Mouse (Mus musculus) lung, adult 2 months (tissue): ENCODE data around the gene Hacd2. TPM values are rescaled to one million over a fixed set of nuclear protein-coding genes. Genes with fewer than 3 reads are reported as not detected.

Experiments used
- DNase-seq: peaks from one replicate; pipeline ENCODE4 v3.0.0; 2022
- H3K4me1 ChIP-seq: fragments of 200-500 bp; 2 replicates; pipeline ENCODE4 v1.6.1; 2011; ENCODE audit warnings: low read length; ENCODE audit not compliant: control insufficient read depth, insufficient read depth
- H3K4me3 ChIP-seq: fragments of 200-500 bp; replicated peaks from 2 replicates; pipeline ENCODE3; 2011; ENCODE audit warnings: low read depth, mild to moderate bottlenecking, control low read depth, low read length; ENCODE audit errors: extremely low read depth
- CTCF ChIP-seq: fragments of 200-500 bp; IDR thresholded peaks from 2 replicates; pipeline ENCODE4 v1.5.1; 2011; ENCODE audit warnings: mild to moderate bottlenecking, low read length, control low read depth; ENCODE audit not compliant: insufficient read depth
- POLR2A ChIP-seq: fragments of 200-500 bp; IDR thresholded peaks from 2 replicates; pipeline ENCODE4 v1.6.1; 2011; ENCODE audit warnings: low read depth, mild to moderate bottlenecking, control low read depth, low read length, borderline replicate concordance; ENCODE audit errors: extremely low read depth
- WGBS: fragments of 180-500 bp; shearing (Covaris S2); methylation state at CpG from one replicate; pipeline ENCODE4 v1.1.7; 2018; 5-methylcytosine and 5-hydroxymethylcytosine counted together
- polyA plus RNA-seq: library from polyadenylated mRNA; depleted of rRNA; stranded (reverse); fragments of >200 nt; gene quantifications from 2 replicates; pipeline ENCODE4 v1.2.3, GENCODE M21; 2012

Gene Hacd2
- polyA plus RNA-seq, 1 experiment: 22.5 TPM

DNA sequence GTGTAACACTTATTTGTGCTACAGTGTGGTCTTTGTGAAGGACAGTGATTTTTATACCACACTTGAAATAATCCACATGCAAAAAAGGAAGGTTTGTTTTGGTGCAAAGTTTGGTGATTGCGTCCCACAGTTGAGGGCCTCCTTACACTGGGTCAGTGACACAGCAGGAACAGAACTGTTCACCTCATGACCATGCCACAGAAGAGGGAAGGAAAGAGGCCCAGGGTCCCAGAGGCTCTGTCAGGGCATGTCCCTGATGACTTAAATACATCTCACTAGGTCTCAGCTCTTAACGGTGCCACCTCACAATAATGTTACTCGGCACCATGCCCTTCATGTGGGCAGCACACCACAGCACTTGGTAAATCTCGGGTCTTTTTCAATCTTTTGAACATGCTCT lies 3.1 kb downstream of the Hacd2 start:
- H3K4me3 ChIP-seq: no peak overlapping the region
- TF ChIP-seq CTCF (no peak), POLR2A (no peak)
- no peaks in the 10 kb centered on the region for H3K4me1 ChIP-seq
- 94% methylated on average over 4 of the region's 4 CpGs for WGBS
- no peak for DNase-seq

DNA sequence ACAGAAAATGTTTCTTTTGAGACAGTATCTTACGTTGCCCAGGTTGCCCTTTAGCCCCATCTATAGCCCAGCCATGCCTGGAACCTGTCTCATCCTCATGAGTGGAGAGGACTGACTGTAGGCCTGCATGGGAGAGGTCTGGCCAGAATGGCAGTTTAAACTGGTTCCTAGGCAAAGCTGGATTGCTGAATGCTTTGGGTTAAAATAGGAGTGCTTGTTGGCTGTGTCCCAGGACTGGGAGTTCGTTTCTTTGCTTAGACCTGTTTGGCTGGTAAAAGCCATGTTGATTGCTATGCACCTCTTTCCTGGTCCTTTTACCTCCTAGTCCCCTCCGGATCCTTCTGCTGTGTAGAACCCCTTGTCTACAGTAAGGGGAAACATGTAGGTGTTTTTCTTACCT lies 11.0 kb downstream of the Hacd2 start:
- 61% methylated on average over 3 of the region's 3 CpGs for WGBS
- DNase-seq: no peak
- no peak for TF ChIP-seq POLR2A
- TF ChIP-seq CTCF: no peak
- Histone ChIP-seq H3K4me3 (no peak overlapping the region), H3K4me1 (no peaks in the 10 kb centered on the region)

DNA sequence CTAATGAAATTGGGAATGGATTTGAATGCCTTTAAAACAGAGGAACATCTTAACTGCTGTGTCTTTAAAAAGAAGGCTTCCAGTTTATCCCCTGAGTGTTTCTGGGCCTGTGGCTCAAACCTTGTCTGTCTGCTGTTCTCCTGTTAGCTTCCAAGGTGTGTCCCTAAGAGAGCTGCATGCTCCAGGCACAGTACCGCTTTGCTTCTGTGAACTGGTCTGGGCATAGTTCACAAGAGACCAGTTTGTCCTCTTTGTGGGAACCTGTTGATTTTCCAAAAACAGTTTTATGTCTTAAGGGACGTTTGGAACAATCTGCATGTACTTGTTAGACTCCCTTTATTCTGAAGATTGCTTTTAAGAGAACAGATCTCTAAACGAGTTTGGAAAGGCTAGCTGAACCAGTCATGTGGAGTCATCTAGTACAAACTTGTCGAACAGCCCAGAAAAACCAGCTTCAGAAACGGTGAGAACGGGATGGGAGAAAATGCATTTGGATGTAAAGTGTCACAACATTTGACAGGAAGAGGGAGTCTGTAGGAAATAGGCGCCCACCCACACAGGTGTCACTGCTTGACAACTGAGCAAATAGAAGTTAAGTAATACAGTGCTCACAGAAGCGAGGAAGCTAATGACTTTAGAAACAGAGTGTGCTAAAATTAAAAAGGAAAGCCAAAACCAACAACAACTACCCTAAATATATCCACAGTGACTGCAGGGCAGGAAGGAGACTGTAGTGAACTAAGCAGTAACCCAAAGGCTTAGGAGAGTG lies 11.8 kb downstream of the Hacd2 start:
- H3K4me3 ChIP-seq: no peak overlapping the region
- H3K4me1 ChIP-seq: no peaks in the 10 kb centered on the region
- TF ChIP-seq POLR2A: no peak
- no peak for TF ChIP-seq CTCF
- WGBS: 46% methylated on average over 8 of the region's 8 CpGs
- DNase-seq: no peak

DNA sequence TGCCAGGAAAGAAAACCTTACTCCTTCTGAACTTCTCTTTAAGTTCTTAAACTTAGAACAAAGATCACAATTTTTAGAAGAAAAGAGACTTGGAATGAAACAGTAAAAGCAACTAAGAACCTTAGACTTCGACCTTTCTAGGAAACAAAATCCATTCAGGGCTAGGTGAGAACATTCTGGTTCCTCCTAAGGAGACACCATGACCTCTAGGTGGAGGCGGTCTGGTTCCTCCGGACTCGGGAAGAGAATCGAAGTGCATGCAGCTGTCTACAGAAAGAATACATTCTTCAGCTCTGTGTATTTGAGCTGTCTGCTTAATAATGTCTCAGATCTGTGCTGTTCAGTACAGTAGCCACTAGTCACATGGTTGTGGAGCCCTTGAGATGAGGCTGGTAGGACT lies 12.7 kb downstream of the Hacd2 start:
- TF ChIP-seq CTCF (no peak), POLR2A (no peak)
- WGBS: 78% methylated on average over 5 of the region's 5 CpGs
- Histone ChIP-seq H3K4me3 (no peak overlapping the region), H3K4me1 (no peaks in the 10 kb centered on the region)
- no peak for DNase-seq

DNA sequence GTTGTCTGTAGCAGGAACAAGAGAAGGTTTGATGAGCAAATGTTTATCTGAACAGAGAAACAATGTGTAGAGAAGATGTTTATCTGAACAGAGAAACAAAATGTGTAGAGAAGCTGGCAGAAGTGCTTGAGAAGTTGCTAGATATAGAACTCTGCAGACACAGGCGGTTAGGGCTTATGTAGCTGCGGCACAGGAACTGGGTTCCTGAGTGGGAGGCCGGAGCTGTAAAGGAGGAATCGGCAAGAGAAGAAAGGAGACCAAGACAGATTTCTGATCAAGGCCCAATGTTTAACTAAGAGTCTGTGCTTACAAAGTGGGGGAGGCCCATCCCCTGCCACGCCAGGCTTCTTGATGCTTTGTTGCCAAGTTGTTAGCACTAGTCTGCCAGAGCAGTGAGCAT lies 14.5 kb downstream of the Hacd2 start:
- 59% methylated on average over 5 of the region's 5 CpGs for WGBS
- no peak for TF ChIP-seq CTCF
- TF ChIP-seq POLR2A: no peak
- Histone ChIP-seq H3K4me1 (no peaks in the 10 kb centered on the region), H3K4me3 (no peak overlapping the region)
- DNase-seq: no peak

DNA sequence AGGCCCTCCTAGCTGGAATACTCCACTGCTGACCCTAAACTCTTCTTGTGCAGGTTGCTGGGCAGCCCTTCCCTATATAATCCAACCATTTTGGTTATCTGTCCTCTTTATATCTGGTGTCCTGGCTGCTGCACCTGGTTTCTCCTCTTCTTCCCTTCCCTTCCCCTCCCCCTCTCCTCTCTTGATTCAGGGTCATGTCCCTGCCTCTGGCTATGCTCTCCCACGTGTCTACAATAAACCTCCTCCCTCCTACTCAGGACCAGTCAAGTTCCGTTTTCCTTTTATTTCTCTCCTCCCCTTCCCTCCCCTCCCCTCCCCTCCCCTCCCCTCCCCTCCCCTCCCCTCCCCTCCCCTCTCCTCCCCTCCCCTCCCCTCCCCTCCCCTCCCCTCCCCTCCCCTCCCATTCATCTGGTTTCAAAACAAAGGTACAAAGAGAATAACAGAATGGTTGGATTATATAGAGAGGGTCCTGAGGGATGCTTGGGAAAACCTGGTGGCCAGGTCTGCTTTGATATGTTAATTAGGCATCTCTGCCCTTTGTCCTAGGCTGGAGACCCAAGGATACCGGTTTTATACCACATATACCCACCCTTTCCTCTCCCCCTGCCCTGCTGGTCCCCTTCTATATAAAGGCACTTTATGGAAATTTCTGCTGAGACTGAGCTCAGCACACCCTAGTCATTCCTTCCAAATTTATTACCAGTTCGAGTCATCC lies 16.3 kb downstream of the Hacd2 start:
- no peak for DNase-seq
- no peak overlapping the region for H3K4me3 ChIP-seq
- no peaks in the 10 kb centered on the region for H3K4me1 ChIP-seq
- TF ChIP-seq CTCF: no peak
- no peak for TF ChIP-seq POLR2A
- 38% methylated on average over 4 of the region's 4 CpGs for WGBS

DNA sequence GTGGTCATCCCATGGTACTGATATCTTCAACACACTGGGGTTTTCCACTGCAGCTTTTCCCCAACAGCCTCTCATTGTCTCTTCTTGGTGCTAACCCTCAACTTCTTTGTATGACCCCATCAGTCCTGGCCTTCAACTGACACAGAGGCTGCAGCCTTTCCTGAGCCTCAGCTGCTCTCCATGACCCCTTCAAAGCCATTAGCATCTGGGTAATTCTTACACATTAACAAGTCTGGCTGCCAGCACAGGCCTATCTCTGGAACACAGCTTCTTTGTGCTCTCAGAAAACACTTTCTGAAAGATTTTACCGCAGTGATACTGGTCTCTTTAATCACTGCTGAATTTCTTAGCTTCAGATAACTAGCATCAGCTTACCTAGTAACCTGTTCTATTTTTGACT lies 17.9 kb downstream of the Hacd2 start:
- Histone ChIP-seq H3K4me1 (no peaks in the 10 kb centered on the region), H3K4me3 (no peak overlapping the region)
- DNase-seq: no peak
- 83% methylated on average over 1 of the region's 1 CpGs for WGBS
- TF ChIP-seq CTCF (no peak), POLR2A (no peak)

DNA sequence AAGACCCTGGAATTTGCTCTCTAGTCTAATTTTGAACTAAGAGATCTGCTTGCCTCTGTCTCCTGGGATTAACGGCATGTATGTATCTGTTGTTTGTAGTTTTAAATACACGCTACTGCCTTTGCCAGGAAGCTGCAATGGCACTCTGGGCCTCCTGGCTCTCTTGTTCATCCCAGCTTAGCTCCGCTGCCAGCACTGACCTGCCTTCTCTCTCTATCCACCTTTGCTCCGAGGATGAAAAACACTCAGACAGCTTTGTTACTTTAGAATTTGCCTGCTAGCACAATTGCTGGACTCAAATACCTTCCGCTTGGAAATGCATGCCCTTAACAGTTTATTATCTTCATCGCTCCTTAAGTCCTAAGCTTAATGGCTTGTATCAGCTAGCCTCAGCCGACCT lies 18.8 kb downstream of the Hacd2 start:
- Histone ChIP-seq H3K4me3 (no peak overlapping the region), H3K4me1 (no peaks in the 10 kb centered on the region)
- 93% methylated on average over 7 of the region's 7 CpGs for WGBS
- TF ChIP-seq POLR2A (no peak), CTCF (no peak)
- DNase-seq: no peak

DNA sequence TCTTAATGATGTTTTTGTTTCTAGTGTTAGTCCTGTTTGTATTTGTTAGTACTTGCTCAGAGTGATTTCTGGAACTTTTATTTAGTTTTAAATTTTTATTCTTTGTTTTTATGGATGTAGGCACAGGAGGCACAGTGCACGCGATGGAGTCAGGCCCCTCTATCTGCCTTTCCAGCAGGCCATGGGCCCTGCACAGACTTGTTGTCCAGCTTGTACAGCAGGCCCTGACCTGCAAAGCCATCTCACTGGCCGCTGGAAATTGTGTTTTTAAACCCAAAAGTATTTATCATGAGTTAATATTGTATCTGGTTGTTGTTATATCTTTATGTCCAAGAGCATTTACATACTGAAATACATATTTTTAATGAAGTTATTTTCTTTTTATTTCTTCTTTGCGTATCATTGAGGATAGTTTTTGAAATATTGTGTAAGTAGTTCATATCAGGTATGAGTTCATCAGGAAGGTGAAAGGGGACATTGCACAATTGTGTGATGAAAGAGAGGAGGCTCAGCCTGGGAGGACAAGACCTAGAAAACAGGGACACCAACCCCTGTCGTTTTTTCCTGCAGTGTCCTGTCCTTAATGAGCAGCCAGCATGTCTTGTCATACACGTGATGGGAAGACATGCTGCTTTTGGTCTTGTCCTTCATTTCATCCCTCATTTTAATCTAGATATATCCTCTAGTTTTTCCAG lies 24.0 kb downstream of the Hacd2 start:
- H3K4me3 ChIP-seq: no peak overlapping the region
- TF ChIP-seq POLR2A (no peak), CTCF (no peak)
- 79% methylated on average over 6 of the region's 6 CpGs for WGBS
- no peak for DNase-seq
- no peaks in the 10 kb centered on the region; the same call in 1 of the 2 replicates for H3K4me1 ChIP-seq

DNA sequence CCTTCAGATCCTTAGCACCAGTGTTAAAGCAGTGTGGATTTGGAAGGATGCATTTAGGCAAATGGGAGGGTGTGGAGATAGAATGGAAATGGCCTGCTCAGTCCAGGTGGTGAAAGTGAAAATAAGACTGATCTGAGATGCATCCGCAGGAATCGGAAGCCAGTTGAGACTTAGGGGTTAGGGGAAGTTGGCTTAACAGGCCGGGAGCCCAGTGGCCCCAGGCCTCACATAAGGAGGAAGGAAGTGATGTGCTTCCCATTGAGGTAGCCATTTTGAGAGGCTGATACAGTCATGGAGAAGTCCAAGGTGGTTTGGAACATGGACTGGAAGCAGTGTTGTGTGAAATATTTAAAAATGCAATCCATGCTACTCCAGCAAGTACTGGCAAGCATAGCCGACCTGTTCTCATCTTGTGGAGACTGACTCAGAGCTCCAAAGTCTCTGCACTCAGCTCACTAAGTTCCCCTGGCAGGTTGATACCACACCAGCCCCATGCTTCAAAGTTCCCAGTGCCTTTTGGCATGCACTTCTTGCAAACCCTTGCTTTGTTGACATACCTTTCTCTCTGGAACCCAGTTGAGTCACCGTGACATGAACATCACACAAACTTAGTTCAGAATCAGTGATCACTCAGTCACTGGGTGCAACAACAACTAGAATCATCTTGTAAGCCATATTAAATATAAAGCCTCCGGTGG lies 25.2 kb downstream of the Hacd2 start:
- no peaks in the 10 kb centered on the region; the same call in 1 of the 2 replicates for H3K4me1 ChIP-seq
- WGBS: 67% methylated on average over 6 of the region's 6 CpGs

More for the DNA sequence above, 25.2 kb downstream of the Hacd2 start:
- DNase-seq: no peak
- H3K4me3 ChIP-seq: no peak overlapping the region
- TF ChIP-seq CTCF (no peak), POLR2A (no peak)
